Mouse (Mus musculus) natural killer cell, adult 2 months (primary cell): ENCODE data around the gene Naa38.

Source experiments
- DNase-seq, 2 experiments: peaks; one replicate each; pipeline ENCODE4 v3.0.0; 2022; ENCODE audit warnings: low spot score in 2 of 2

The Naa38 gene

DNA sequence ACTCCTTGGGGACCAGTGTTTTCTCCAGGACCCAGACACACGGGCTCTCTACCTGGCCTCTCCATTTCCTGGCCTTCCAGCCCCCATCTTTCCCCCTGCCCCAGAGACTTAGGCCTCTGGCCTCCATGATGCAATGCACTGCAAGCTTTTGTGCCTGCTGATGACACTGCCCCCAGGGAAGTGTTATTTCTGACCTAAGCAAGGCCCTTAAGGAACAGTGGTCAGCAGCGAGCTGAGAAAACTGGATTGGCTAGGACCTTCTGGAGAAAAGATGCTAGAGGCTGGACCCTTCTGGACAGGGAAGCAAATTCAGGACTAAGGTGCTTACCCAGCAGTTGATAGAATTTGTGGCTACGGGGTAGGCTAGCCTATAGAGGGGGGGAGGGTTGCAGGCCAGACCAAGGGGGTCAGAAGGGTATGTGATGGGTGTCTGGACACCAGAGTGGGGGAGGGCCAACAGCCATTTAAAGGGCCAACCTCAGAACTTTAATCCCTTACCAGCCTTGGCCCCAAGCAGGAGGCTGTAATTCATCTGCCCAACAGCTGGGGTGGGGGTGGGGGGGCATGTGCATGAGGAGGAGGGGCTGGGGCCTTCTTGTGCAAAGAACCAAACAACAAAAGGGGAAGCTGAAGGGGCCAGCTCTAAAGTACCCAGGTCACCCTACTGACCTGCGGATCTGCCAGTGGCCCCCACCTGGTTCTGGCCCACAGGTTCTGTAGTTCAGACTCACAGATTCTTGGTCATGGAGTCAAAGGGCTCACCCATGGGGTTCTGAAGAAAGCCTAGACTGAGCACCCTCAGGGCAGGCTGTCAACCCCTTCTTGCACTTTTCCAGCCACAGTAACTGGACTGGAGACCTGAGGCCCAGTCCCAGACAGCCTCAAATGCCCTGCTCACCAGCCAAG, 19.4 kb downstream of the Naa38 start:
- DNase-seq: no peak

DNA sequence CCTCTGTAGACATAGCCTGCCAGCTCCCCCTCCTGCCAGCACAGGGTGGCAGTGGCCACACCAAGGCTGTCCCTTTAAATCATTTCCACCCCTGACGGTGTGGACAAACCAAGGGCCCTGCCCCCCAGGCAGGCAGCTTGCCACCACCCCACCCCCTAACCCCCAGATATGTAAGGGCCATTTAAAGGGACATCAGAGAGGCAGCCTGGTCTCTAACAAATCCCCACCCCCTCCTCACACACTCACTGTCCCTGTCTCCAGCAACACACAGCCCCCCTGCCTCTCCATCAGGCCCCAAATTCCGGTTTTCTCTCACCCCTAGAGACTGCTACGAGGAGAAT, 20.0 kb downstream of the Naa38 start:
- no peak for DNase-seq

DNA sequence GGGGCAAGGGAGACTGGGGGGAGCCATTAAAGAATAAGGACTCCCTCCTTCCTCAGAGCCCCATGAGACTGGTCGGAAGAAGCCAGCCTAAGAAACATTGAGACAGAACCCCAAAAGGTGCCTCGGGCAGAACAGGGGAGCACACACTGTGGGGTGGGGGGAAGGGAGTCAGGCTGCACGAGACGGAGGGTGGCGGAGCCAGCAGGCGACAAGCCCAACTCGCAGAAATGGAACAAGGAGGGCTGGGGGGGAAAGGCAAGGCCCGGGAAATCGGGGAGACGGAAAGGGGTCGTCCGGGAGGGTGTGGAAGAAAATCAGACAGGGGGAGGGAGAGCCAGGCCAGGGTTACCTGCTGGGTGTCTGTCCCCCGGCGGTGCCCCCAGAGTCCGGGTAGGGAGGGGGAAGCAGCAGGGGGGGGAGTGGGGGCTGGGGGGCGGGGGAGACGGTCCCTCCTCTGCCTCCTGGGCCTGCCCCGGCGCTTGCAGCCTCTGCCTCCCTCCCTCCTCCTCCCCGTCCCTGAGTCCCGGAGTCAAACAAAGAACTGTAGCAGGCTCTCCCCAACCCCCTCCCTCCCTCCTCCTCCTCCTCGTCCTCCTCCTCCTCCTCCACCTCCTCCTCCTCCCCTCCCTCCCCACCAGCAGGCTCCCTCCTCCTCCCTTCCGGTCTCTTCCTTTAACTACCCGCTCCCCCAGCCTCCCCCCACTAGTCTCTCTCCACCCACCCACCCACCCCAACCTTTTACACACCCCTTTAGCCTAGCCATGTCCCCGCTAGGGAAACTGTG, 20.6 kb downstream of the Naa38 start:
- DNase-seq: no peak

DNA sequence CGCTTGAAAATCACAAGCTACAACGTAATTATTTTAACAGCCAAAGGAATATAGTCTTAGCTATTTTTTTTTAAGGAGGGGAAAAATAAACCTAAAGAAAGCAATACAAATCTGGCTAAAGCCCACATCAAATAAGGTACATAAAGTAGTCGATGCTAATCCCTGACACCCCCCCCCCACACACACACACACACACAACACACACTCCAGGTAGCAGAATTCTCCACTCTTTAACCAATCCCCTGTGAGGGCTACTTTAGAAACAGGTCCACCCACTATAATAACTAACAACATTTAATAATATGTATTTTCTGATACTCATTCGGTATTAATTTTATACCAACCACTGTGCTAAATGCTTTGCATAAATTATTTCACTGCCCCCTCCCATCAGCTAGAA, 21.2 kb downstream of the Naa38 start:
- DNase-seq: no peak

DNA sequence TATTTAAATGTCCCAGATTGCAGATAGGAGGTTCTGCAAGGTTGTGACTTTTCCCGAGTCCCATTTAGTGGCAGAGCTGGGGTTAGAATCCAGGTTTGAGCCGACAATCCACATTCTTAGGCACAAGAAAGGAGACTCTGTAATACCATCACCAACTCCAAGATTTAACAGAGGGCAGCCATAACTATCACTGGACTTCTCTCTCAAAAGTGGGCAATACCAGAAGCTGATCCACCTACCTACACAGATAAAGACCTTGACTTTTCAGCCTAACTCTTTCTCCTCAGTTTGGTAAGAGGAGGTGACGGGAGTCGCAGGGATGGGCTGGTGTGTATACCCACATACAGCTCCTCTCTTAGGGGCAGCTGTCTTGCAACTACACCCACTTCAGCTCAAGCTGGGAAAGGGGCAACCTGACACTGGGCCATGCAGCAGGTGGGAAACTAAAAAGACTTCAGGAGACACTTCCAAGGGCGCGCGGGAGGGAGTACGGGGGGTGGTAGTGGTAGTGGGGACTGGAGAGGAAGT, 21.7 kb downstream of the Naa38 start:
- DNase-seq: no peak

DNA sequence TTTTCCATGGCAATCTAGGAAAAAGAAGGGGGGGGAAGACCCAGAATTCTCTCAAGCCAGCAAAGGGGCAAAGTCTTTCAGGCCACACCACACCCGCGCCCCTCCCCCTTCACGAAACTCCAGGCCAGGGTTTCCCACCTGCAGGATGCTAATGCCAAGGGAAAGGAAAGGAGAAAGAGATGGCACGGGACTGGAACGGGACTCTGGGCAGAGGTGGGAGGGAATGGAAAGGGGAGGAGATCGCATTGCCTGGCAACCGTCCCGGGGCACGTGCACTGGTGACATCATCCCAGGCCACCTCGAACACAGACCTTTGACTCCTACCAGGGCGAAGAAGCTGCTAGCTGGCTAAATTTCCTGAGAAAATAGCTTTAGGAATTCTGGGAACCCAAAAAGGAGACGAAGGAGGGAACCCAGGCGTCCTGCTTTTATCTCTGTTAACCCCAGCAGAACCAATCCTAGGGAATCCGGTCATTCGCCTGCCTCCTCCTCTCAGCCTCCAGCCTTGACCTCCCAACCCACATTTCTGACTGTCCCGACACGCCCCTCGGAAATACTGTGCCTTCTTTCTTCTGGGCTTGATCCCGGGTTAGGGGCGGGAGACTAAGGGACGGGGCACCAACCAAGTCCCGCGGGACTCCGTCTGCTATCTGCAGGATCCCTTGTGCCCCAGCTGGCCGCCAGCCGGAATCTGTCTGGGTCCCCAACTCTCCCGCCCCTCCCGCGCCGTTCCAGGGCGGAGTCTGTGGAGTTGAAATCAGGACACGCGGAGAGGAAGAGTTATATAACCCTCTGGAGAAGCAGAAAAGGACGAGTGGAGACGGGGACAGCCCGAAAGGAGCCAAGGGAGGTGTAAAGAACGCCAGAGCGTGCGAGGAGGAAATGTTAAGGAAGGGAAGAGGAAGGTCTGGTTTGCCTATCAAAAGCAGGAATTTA, 22.4 kb downstream of the Naa38 start:
- peak in 1 of 2 experiments; percentile 53 for DNase-seq

DNA sequence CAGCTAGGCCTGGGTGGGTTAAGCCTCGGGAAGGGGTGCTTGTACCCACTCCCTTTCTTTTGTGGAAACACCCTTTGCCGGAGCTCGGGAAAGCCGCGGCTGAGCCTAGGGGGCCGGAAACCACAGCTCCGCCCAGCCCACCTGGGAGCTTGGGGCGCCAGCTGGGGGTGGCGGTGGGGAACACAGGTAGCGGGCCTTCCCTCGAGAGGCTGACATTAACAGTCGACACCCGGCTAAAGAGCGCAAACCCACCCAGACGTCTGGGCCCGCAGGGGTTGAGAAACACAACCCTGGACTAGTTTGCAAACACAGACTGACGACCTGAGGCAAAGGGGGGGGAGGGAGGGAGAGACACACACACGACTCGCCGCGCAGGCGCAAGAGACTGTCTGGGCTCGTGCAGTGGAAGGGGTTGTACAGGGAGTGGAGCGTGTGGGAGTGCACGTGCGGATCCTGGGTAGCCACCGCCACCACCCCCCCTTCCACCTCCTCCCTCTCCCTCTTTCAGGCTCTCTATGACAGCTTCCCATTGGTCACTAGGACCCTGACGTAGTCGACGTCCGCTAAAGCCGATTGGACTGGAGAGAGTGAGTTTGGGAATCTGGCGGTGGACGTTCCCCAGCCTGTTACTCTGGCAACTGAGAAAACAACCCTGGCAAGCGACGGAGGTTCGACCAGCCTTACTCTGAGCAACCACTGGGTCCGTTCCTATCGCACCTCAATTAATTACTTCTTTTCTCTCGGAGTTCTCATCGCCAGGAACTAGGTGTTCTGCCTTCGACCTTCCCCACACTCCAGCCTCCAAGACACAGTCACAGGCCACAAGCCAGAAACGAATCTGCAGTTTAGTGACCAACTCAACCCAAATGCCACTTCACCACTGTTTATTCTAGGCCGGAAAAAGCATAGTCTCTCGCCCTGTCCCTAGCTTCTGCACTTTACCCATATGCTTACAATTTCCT, 23.5 kb downstream of the Naa38 start:
- DNase-seq: peak; percentile 81

DNA sequence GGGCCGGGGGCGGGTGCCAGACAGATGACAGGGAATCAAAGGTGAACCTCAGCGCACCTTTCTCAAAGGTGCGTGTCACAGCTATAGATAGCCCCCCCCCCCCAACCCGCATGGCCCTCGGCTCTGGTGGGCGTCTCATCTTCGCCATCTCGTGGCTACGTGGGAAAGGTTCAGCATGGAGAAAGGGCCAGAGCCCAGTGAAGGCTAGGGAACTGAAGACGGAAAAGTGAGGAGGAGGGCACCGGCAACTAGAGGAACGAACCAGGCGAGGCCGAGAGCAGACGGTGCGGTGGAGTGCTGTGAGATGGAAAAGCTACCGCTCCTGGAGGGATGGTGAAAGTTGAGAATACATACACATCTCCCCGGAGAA, 24.1 kb downstream of the Naa38 start:
- DNase-seq: no peak

DNA sequence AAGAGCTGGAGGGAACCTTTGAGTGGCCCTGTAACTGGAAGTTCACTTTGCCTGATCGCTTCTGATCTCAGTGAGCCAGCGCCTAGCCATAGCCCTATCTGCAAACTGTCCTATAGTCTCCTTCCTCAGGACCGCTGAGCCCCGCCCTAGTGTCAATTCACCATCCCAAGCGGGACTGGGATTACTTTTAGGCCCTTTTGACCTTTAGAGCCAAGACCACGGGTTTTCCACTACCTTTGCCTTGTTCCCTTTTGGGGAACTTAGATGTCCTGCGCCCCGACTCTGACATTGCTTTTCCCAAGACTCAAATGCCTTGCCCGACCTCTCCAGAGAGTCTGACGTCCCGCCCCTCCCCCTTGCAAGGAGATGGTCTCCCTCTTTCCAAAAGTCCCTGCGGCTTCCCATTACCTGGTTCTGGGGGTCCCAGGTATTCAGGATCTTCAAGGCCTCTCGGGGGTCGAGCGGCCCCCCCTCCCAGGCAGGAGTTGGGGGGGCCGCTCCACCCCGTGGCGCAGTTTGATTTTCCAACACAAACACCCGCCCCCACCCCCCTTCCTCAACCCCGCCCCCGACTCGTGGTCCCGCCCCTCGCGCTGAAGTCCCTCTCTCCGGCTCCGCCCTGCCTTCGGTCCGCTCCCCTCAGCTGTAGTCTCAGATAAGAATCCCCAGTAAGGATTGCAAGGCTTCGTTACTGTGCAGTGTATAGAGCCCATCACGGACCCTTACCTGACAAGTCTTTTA, 24.7 kb downstream of the Naa38 start:
- DNase-seq: no peak

DNA sequence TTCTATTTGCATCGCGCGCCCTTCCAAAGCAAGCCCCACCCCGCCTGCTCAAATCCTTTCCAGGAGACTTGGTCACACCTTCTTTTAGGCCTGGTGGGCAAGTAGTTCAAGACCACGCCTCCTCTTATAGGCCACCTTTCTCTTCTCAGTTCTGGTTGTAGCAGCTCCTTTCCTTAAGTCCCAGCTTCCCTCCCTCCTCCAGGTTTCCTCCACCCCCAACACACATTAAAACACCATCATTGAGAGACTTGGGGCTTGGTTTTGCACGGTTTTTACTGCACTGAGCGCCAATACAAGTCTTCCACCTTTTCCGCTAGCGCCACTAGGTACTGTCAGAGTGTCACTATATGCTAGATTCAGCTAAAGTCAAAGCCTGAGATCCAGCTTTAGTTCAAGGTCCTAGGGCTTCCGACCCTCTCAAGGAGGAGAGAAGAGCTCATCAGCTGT, 25.3 kb downstream of the Naa38 start:
- DNase-seq: no peak

DNA sequence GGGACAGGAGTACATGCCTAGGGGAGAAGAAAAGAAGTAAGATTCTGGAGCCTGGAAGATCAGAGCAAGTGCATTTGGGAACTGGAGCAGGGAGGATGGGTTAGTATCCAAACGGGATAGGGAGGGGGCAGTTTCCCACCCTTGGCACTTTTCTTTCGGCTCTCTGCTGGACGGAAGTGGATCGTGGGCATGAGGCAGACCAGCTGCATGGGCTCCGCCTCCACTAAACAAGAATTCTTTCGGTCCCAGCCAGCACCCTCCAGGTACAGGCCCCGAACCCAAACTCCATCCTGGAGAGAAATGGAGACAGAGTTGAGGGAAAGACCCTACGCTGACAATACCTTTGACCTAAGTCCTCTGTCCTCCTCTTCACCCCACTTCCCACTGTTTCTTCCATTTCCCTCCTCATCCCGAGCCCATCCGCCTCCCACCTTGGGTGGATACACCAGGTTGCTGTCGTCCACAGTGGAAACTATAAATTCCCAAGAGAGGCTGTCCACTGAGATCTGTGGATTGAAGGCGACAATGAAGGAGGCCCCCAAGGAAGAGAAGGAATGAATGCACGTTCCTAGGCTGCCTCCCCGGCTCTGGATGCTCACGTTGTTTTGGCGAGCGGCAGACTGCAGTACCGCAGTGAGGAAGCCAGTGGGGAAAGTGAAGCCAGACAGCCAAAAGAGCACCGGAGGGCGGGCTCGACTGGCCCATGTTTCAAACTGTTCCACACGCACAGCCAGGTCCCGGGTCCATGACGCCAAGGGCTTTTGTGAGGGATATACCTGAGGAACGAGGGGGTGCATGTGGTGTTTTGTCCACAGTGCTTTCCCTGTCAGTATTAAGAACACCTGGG, 26.1 kb downstream of the Naa38 start:
- DNase-seq: no peak

DNA sequence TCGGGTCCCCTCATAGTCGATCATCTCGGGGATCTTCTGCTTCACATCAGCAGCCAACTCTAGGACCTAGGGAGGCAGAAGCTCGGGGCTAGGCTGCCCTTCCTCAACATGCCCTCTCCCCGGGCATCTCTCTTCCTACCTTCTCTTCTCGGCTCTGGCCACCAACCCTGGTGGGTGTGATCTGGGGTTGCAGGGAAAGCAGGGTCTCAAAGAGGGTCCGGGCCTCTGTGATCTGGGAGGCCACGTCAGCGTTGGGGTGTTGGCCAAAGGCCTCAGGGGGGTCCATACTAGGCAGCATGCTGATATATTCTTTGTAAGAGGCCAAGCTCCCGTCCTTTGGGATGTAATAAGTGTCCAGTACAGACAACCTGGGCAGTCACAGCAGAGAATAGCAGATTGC, 27.6 kb downstream of the Naa38 start:
- DNase-seq: no peak

DNA sequence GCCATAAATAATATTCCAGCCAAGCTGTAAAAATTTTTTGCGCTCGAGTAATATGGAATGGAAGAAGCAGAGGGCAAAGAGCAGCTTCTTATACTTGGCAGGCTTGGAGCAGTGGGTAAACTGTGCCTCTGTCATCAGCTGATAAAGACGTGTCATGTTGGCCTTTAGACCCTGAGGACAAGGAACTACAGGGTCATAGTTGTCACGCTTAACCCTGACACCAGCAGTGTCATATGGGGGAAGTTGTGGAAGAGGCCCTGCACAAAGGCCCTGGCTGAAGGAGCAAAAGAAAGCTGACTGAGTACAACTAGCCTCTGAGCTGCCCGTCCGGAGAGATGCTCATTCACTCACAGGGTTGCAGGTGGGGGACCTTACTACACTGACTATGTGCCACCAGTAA, 28.6 kb downstream of the Naa38 start:
- DNase-seq: no peak

DNA sequence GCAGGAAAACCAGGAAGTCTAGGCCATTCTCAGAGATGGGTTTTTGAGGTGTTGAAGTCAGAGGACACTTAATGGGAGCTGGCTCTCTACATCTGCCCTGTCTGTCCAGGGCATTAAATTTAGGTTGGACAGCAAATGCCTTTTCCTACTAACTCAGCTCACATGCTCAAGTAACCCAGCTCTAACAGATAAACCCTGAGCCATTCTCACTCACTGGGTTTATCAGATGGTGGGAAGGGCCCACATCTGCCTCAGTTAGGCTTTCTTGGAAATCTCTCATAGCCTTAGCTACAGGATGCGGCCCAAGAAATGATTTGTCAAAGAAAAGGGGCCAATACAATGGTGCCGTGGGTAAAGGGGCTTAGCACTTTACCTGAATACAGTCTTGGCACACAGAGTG, 31.0 kb downstream of the Naa38 start:
- DNase-seq: no peak

DNA sequence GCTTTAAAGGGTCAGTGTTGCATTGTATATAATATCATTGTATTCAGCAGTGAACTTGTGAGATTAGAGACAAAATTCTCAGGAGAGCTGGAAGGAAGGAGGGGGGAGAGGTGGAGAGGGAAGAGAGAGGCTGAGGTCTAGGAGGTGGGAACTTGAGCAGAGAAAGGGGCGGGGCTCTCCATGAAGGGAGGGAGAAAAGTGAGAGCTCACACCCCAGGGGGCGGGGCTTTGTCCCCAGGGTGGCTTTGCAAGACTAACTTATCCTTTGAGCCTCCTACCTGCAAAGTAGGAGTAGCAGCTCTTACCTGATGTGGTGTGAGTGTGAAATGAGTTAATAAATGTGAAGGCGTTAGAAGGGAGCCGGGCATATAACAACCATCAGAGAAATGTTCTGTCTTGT, 33.5 kb downstream of the Naa38 start:
- no peak for DNase-seq

DNA sequence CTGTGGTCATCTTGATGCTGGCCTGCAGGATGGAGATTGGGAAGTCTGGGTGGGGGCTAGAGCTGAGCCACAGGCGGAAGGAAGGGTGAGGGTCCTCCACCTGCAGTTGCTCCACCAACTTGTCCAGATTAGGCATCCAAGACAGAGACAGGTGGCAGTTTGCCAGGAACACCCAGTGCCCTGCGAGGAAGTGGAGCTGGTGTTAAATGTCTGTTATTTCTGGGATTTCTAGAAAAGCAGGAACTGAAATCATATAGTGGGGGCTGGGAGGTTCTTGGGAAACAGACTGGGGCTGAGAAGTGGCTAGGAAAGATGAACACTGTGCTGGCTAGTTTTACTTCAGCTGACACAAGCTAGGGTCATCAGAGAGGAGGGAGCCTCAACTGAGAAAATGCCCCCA, 34.0 kb downstream of the Naa38 start:
- no peak for DNase-seq

DNA sequence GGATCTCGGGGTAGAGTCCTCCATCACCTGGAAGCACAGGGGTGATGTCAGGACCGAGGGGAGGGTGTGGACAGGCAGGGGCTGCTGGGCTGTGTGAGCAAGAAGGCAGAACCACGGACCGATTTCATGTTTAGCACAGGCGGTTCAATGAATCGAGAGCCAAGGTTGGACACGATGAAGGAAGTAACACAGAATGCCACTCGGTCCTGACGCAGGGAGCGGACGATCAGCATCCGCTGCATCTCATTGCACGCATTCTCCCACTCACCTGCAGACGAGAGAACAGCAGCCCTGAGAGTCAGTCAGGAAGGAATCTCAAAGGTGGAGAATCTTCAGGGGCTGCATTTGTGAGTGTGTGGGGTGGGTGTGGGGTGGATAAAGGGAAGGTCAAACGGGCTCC, 35.3 kb downstream of the Naa38 start:
- no peak for DNase-seq

DNA sequence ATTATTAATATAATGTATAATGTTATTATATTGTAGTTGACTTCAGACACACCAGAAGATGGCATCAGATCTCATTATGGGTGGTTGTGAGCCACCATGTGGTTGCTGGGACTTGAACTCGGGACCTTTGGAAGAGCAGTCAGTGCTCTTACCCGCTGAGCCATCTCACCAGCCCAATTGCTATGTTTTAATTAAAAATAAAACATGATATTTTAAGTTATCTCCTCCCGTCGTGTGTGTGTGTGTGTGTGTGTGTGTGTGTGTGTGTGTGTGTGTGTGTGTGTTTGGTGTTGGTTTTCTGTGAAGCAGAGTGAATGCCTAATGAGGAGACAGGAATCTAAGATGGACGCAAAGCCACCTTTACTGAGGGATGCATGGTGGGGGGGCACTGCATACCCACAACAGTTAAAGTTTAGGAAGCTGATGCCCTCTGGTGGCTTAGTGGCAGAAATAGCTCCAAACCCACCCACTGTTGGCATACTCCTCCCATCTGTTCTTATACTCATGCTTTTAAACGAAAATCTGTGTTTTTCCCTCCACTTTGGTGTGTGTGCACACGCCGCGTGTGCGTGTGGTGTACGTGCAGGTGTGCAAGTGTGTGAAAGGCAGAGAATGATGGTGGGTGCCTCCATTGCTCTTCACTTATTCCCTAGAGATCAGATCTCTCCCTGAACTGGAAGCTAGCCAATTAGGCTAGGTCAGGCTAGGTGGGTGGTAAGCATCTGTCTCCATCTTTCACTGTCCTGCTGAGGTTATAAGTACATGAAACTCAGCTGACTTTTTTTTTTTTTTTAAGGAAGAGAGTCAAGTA, 36.7 kb downstream of the Naa38 start:
- peak; percentile 70 to 82 for DNase-seq
